Comparison of ENCODE assay signal across 22 mouse cellular contexts in the genomic region with DNA sequence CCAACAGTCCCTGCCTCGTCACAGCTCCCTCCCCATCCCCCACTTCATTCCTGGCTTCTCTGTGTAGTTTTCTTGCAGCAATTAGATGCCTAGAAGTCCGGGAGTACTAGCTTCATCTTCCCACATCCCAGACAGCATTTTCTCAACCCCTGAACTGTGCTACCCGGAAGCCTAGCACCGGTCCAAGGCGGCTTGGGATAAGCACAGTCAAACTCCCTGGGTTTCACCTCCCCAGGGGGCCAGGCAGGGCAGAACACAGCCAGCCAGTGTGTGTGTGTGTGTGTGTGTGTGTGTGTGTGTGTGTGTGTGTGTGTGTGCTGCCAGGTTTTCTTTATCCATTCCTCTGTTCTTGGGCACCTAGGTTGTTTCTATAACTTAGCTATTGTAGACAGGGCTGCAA. TPM values are rescaled to one million over a fixed set of nuclear protein-coding genes. Genes with fewer than 3 reads are reported as not detected.
DNase-seq lines count a peak whose midpoint lies in the region; ATAC-seq and TF ChIP-seq lines count a peak whose summit lies in the region.
"Had no signal": no experiment of that assay in that cellular context is flagged by ENCODE, and none has a peak within 500 bp of the region (broad histone marks: within the 10 kb centered on the region; RNA-seq: fewer than 3 reads in every experiment).

No protein-coding gene starts in this region.

- H3K4me2 ChIP-seq in midbrain, postnatal 0 days (ENCODE audit: low read depth, low read length, poor library complexity, severe bottlenecking) = no peak overlapping the region

- H3K27me3 ChIP-seq in heart, embryonic 10.5 days (ENCODE audit: insufficient read depth, poor library complexity, severe bottlenecking) = no peaks in the 10 kb centered on the region
- H3K27me3 ChIP-seq in midbrain, postnatal 0 days (ENCODE audit: insufficient read depth, low read length) = no peaks in the 10 kb centered on the region
- H3K27me3 ChIP-seq: Patski had no signal

- no peaks in the 10 kb centered on the region for H3K9me3 ChIP-seq in heart, embryonic 10.5 days
- H3K9me3 ChIP-seq in midbrain, postnatal 0 days (ENCODE audit: low read length) = no peaks in the 10 kb centered on the region
- H3K9me3 ChIP-seq: G1E had no signal

- ATAC-seq in midbrain, postnatal 0 days (ENCODE audit: low FRiP score) = no peak
- ATAC-seq: activated CD4-positive, CD25-positive, alpha-beta regulatory T cell, adult 4 months; CD4-positive, CD25-positive, alpha-beta regulatory T cell, adult 4 months; Patski had no signal

- H3K27ac ChIP-seq in heart, embryonic 10.5 days = no peak overlapping the region
- H3K27ac ChIP-seq in midbrain, postnatal 0 days (ENCODE audit: low read depth, low read length) = no peak overlapping the region

- no peak overlapping the region for H3K9ac ChIP-seq in midbrain, postnatal 0 days (replicated peaks; ENCODE audit: low read length, poor library complexity, severe bottlenecking)

- no peaks in the 10 kb centered on the region for H3K4me1 ChIP-seq in heart, embryonic 10.5 days
- no peaks in the 10 kb centered on the region for H3K4me1 ChIP-seq in midbrain, postnatal 0 days (ENCODE audit: insufficient read depth, low read length)

- H3K4me3 ChIP-seq in heart, embryonic 10.5 days = no peak overlapping the region
- no peak overlapping the region for H3K4me3 ChIP-seq in midbrain, postnatal 0 days (ENCODE audit: low read depth, low read length)

- WGBS in heart, embryonic 10.5 days = 47% methylated on average over 5 of the region's 5 CpGs
- WGBS in midbrain, postnatal 0 days = 56% methylated on average over 5 of the region's 5 CpGs

- no peaks in the 10 kb centered on the region for H3K36me3 ChIP-seq in heart, embryonic 10.5 days
- no peaks in the 10 kb centered on the region for H3K36me3 ChIP-seq in midbrain, postnatal 0 days (ENCODE audit: insufficient read depth, low read length)
- H3K36me3 ChIP-seq: G1E had no signal

- no peak for TF ChIP-seq CTCF in midbrain, postnatal 0 days (IDR thresholded peaks at IDR 0.05)

- DNase-seq in heart, embryonic 10.5 days (ENCODE audit: low spot score) = peak; percentile 69
- no peak for DNase-seq in heart, postnatal 4 days
- DNase-seq in ES-CJ7 (ENCODE audit: low read depth, low spot score) (peak; percentile 54), ZHBTc4 (ENCODE audit: low read depth, low spot score) (peak; percentile 84)
- no peak for DNase-seq in midbrain, postnatal 0 days (ENCODE audit: low spot score)
- DNase-seq in thymus, postnatal 10 days (ENCODE audit: low spot score in 2 of 2) = no peak
- DNase-seq: adrenal gland, adult 2 months; adrenal gland, adult 8-10 months; adrenal gland, postnatal 10 days; adrenal gland, postnatal 14 days; adrenal gland, postnatal 25 days; adrenal gland, postnatal 36 days; B cell, adult 2 months; cerebellum, adult 11 months; cerebellum, adult 11-12 months; cerebellum, adult 18-20 months; cerebellum, adult 2 months; cerebellum, adult 8-10 months had no signal

RNA-seq across cellular contexts. Expression of gene Sbk1, which starts 40.9 kb away (rescaled TPM):
- 16.3 and 33.5 TPM in 2 replicates for polyA plus RNA-seq in heart, embryonic 10.5 days (2016; fragmentation: Nextera tagmentation; extraction: Ambion mirVana)
- 10 to 100 TPM; 40.4 to 46.3 TPM for total RNA-seq in heart, postnatal 4 days (2021)
- 535 and 557 TPM in 2 replicates for total RNA-seq in midbrain, postnatal 0 days (2014; rRNA removed)
- polyA plus RNA-seq in midbrain, postnatal 0 days (2015; fragmentation: Nextera tagmentation; extraction: Ambion mirVana) = 183 and 184 TPM in 2 replicates

RNA-seq across cellular contexts. Expression of gene Lat, which starts 56.1 kb away (rescaled TPM):
- polyA plus RNA-seq in heart, embryonic 10.5 days (2016; fragmentation: Nextera tagmentation; extraction: Ambion mirVana) = 4.3 and 6.3 TPM in 2 replicates
- total RNA-seq in heart, postnatal 4 days (2021) = 1 to 10 TPM; 1.1 to 1.4 TPM
- 0.42 TPM in 1 of 2 replicates, not detected in the other for total RNA-seq in midbrain, postnatal 0 days (2014; rRNA removed)
- polyA plus RNA-seq in midbrain, postnatal 0 days (2015; fragmentation: Nextera tagmentation; extraction: Ambion mirVana) = 0.39 and 0.69 TPM in 2 replicates

Comparison
In these comparisons a context has a peak if more than half of its experiments do, and no peak if none do; other contexts are left out.
1. DNase-seq: peak in heart, embryonic 10.5 days (single experiment), ES-CJ7 (single experiment) and ZHBTc4 (single experiment); none in heart, postnatal 4 days (single experiment), midbrain, postnatal 0 days (single experiment) and thymus, postnatal 10 days (0 of 2).
2. RNA of gene Sbk1, which starts 40.9 kb away (total RNA-seq): 535 to 557 TPM in midbrain, postnatal 0 days; 40.4 to 46.3 TPM in heart, postnatal 4 days; every median in the first group is over 10 times any median in the second.